Mouse (Mus musculus): ENCODE measurements around the gene Cox20.
A peak's percentile ranks its signal among the peaks of the same experiment; 100 is the strongest.
"Not testable (repeated sequence)": the region's sequence is repeated elsewhere in the genome, so short reads cannot be mapped to it uniquely, and the experiment has no call there.

The Cox20 gene

GRCm38 (mm10) chr1:178318389-178319184 lies at the start of gene Cox20:
Cox20 (plus strand) TSS chr1:178319130.
- peak; percentile 98 for DNase-seq

GRCm38 (mm10) chr1:178270635-178271034 lies 48.3 kb upstream of the Cox20 start:
- no peak for DNase-seq

DNA sequence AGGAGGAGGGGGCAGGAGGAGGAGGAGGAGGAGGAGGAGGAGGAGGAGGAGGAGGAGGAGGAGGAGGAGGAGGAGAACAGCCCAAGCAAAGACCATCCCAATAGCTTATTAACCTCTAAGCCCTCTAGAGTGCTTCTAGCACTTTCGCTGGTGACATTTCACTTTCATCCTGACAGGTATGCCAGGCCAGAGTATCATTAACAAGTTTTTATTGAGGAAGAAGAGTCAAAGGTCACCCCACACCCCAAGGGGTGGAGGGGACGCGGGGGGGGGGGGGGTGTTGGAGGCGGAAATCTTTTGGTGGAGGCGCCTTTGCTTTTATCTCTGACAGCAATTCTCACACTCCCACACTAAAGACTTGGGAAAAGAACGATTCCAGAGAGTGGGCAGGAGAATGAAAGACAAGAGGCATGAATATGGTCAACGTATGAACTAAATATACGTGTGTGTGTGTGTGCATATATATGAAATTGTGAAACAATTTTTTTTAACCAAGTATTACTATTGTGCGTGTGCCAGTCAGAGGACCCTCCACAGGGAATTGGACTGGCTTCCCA lies 43.7 kb upstream of the Cox20 start:
- no peak for DNase-seq

GRCm38 (mm10) chr1:178275738-178276053 lies 43.2 kb upstream of the Cox20 start:
- DNase-seq: no peak

GRCm38 (mm10) chr1:178276054-178276911 lies 42.6 kb upstream of the Cox20 start:
- DNase-seq: peak; percentile 26

GRCm38 (mm10) chr1:178283314-178283713 lies 35.6 kb upstream of the Cox20 start:
- not testable (repeated sequence) for DNase-seq

- no peak for DNase-seq
Measured at GRCm38 (mm10) chr1:178283946-178284720, 34.8 kb upstream of the Cox20 start.

- DNase-seq: no peak
Measured at GRCm38 (mm10) chr1:178287601-178288176, 31.2 kb upstream of the Cox20 start.

- DNase-seq: no peak
Measured at GRCm38 (mm10) chr1:178291716-178292115, 27.2 kb upstream of the Cox20 start.

GRCm38 (mm10) chr1:178294051-178294450 lies 24.9 kb upstream of the Cox20 start:
- DNase-seq: no peak

DNA sequence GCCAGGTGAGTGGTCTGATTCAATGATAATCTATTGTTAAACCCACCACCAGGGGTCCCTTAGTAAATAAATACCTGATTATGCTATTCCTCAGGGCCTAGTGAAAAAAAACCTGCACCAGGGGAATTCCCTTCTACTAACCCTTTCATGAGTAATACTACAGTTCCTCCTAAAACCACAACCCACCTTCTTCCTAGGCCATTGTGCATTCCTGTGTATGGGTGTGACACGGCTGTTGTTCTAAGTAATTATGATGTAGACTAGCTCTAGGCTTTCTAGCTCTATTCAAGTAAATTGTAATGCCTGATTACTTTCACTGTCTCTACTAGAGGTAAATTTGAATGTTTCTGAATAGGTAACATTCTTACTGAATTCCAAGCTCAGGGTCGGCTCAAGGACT lies 17.7 kb upstream of the Cox20 start:
- DNase-seq: not testable (repeated sequence)

DNA sequence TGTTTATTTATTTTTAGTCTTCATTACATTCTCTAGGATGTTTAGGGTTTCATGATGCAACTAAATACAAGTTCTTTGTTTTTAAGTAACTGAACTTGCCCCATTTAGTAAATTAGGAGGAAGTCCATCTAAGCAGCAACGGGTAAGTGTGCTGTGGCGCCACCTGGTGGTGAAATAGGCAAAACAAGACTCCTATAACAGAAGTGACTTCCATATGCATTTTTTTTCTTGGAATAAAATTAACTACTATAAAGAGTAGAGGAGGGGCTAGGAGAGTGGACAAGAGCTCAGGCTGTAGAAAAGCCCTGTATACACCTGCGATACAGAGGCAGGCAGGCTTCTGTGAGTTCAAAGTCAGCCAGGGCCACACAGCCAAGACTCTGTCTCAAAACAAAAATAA lies 15.5 kb upstream of the Cox20 start:
- peak; percentile 80 for DNase-seq

DNA sequence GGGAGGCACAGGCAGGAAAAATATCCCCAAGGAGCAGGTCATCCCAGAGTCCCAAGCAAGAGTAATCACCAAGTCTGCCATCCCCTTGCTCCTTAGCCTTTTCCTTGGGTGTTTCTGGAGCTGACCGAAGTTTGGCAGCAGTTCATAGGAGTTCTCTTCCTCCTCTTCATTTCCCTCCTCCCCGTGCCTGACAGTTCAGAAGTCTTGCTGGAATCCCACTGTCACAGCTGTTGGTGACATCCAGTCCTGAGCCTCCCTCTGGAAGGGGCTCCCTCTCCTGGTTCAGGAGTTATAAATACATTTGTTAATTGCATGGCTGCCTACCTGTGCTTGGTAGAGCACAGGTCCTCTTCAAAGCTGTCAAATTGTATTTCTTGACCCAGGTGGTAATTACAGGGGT lies 9.4 kb upstream of the Cox20 start:
- no peak for DNase-seq

- DNase-seq: no peak
Measured at GRCm38 (mm10) chr1:178310128-178310527, 8.8 kb upstream of the Cox20 start.

- no peak for DNase-seq
Measured at GRCm38 (mm10) chr1:178313039-178313597, 5.8 kb upstream of the Cox20 start.

GRCm38 (mm10) chr1:178314236-178314635 lies 4.7 kb upstream of the Cox20 start:
- no peak for DNase-seq

GRCm38 (mm10) chr1:178317275-178318001 lies 1.5 kb upstream of the Cox20 start:
- DNase-seq: no peak

GRCm38 (mm10) chr1:178318002-178318388 lies 935 bp upstream of the Cox20 start:
- DNase-seq: peak; percentile 96

GRCm38 (mm10) chr1:178319295-178320037 lies 536 bp downstream of the Cox20 start:
- DNase-seq: no peak

DNA sequence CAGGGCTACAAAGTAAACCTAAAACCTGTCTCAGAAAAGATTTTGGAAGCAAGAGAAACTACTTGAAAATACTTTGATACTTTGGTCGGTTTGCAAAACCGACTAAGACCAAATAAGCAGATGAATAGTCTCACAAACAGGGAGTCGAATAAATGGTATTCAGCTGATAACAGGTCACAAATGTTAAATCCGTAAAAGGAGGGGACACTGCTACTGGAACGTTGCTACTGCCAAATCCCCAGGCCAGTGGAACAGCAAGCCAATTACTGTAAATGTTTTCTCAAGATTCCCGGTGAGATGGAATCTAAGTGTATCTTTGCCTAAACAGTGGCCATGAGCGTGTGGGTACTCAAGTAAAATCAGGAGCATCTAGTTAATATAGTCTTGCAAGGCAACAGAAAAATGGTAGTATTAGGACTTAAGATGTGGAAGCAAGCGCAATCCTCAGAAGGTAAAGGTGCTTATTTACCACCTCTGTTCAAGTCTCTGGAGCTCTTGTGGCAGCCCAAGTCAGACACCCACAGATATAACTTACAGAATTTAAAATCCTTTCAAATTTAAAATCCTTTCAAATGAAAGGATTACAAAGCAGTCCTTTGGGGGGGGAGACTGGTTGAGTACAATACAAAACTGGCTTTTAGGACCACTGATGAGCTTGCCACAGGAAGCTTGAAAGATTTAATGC lies 1.2 kb downstream of the Cox20 start:
- DNase-seq: no peak
